Mouse (Mus musculus) spleen, embryonic (tissue): Measurements from ENCODE around the gene Rtn4ip1.

Experiments
- CTCF ChIA-PET: fragments of 350-600 bp; sonication (Branson Sonifier 250); formaldehyde crosslinking; loops from one replicate; lab custom pipeline; 2022; lab: Charles Lee

Rtn4ip1 gene

DNA sequence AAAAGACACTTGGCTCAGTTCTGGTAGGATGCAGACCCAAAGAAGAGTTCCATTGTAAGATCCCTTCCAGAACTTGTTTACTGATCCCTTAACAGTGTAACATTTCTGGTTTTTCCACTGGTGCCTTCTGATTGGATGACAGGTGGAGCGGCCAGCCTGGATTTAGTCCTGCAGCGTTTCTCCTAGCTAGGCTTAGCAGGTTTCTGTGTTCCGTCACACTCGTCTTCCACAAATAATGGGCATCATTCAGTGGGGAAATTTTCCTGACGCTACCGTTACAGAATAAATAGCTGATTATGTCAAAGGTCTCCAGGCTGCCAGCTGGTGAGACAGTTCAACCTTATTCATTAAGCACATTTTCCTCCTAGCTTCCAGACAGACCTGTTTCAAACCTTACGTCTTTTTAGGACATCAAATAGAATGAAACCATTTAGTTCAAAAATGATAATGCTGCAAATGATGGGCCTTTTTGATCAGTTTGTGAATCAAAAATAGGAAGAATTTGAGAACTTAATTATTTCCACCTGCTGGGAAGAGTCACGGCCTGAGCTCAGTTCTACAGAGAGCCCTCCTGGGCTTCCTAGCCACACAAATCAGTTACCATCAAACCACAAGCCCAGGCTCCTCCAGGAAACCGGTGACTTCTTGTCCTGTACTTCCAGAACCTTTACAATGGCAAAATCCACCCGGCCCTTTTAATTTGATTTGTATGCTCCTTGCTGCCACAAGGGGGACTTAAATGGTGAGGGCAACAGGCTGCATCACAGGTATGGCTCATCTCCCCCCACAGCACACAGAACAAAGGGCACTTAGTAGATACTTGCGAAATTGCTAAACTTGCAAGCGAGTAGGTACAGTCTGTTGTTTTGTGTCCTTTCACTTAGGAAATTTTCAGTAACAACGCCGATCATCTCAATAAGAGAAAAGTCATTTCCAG, 100.7 kb downstream of the Rtn4ip1 start:
- CTCF ChIA-PET = interaction anchor here (0.6 to 0.7 kb wide), 2 partner anchors 17 to 1108 kb away, joined by 3 read pairs; no protein-coding TSS in a partner anchor

DNA sequence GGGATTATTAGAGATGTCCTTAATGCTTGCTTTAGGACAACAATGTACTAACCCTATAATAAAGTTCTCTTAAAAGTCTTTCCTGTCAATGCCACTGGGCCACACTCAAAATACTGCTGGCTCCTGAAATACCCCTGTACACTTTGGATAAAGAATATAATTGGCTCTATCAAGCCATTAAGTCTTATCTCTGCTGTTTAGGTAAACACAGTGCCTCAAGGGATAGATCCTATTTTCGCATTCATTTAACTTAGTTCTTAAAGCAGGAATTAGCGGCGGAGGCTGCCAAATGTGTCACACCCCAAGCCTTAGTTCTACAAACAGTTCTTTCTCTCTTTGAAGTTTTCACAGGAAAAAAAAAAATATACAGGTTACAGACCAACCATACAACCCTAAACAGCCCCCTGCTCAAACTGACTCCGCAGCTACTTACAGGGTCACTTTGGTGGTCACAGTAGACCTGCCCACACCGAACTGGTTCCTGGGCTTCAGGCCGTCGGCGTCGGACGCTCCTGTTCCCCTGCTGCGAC, 101.5 kb downstream of the Rtn4ip1 start:
- CTCF ChIA-PET = interaction anchor here (0.6 to 1.0 kb wide), 4 partner anchors 8 to 1109 kb away, joined by 3 read pairs; no protein-coding TSS in a partner anchor

DNA sequence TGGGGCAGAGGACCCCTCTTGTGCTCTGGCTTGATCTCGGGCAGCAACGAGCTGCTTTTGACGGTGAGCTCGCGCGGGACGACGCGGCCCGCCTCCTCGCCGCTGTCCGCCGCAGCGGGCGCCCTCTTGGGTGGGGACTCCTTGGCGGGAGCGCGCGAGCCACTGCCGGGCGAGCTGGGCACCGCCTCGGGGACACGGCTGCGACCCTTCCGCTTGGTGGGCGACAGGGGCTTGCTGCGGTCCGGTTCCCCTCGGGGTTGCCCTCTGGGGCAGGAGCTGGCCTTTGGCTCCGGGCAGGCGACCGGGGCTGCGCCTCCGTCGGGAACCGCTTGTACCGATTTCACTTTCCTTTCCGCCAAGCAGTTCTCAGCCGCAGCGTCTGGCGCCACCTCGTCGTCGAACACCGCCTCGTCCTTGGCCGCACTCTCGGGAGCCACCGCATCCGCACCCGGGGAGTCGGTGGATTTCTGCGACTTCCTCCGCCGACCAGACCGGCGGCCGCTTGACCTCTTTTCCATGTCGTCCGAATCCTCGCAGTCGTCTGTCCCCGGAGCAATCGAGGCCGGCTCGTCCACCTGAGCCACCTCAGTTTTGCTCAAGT, 102.0 kb downstream of the Rtn4ip1 start:
- CTCF ChIA-PET = interaction anchor here (1.0 kb wide), 2 partner anchors 8 to 13 kb away, joined by 3 read pairs; no protein-coding TSS in a partner anchor

DNA sequence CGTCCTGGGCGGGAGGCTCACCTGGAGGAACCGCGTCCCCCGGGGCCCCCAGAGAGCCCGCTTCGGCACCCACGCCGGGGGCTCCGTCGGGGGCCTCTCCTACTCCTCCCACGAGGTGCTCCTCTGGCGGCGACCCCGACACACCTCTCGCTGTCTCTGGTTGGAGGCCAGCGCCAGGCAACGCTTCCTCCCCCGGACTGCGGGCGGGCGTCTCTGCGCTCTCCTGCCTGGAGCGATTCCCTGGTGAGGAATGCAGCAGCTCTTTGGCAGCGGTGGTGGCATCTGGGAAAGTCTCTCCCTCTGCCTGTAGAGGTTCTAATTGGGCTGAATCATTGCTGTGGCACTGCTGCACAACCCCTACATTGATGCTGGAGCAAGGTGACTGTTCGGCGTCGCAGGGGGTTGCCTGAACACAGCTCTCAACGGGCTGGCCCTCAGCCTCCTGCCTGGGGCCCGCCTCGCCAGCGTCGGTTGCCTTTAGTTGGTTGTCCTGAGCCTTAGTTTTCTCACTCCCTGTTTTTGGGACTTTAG, 102.7 kb downstream of the Rtn4ip1 start:
- CTCF ChIA-PET = interaction anchor here (1.0 kb wide), 1 partner anchor 9 kb away, joined by 3 read pairs; no protein-coding TSS in a partner anchor

DNA sequence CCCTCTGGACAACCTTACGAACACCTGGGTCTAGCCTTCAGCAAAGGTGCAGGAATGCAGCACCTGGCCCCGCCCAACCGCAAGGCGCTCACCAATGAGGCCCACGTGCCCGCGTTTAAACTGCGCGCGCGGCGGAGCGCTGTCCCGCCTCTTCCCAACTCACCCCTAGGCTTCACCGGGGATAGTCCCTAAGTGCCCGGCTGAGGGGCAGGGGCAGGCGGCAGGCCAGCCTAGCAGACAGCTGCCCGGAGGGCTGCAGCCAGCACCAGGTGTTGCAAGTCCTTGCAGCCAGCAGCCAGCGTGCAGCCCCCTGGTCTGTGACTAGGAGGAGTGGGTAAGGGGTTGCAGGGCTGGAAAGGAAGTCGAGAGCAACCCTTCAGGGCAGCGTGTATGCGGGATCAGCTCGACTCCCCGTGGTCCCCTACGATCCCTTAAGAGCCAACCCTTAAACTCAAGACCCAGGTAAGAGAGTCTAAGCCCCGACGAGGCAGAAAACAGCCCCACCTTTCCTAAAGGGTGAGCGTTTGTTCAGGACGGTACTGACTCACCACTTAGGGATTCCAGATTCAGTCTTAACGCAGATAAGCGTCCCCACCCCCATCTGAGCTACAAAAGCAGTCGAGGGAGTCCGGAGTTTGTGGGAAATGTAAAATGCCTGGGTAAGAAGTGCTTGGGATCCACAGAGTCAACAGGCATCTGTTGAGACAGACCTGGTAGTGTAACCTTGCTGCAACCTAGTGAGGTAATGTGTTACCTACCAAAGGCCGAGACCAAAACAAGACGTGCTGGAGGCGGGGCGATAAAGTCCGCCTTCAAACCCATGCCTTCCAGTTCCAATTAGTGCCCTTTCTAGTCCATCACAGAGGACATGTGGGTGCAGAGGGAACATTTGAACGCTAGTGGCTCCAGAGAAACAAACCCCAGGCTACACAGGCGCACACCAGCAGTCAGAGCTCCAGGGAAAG, 104.4 kb downstream of the Rtn4ip1 start:
- CTCF ChIA-PET = interaction anchor here (1.2 kb wide), 1 partner anchor 62 kb away, joined by 9 read pairs; no protein-coding TSS in a partner anchor
